Mouse (Mus musculus): ENCODE measurements around the gene Mab21l3.
"Not testable (repeated sequence)": the region's sequence is repeated elsewhere in the genome, so short reads cannot be mapped to it uniquely, and the experiment has no call there.

The Mab21l3 gene

DNA sequence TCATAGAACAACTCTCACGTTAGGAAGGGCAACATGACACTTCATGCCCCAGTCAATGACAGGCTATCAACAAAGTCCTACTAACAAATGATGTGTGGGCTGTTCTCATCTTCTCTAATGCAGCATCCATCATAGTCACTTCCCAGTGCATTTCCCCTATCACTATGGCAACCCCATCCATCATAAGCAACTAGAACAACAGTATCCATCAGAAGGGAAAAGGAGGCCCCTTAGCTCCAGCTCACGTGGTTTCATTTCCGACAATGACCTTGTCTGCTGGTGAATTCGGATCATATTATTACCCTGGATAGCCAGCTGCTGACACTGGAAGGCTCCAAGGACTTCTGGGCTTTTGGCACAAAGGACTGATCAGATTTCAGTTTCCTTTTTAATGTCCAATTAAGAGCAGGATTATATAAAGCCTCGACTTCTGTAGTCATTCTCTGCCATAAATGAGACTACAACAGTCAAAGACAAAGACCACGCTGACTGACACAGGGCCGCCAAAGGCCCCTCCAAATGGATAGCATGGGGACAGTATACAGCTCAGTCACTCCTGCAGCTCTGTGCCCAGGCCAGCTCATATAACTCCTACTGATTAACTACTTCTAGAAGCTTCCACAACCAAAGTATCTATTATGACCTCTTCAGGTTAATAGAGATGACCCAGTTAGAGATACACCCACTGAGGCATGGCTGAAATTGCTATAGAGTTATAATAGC lies 6.2 kb downstream of the Mab21l3 start:
- DNase-seq (ENCODE audit: low spot score): no peak

- no peak for DNase-seq (ENCODE audit: low spot score)
These were observed 9.4 kb downstream of the Mab21l3 start for GRCm38 (mm10) chr3:101839327-101839726.

DNA sequence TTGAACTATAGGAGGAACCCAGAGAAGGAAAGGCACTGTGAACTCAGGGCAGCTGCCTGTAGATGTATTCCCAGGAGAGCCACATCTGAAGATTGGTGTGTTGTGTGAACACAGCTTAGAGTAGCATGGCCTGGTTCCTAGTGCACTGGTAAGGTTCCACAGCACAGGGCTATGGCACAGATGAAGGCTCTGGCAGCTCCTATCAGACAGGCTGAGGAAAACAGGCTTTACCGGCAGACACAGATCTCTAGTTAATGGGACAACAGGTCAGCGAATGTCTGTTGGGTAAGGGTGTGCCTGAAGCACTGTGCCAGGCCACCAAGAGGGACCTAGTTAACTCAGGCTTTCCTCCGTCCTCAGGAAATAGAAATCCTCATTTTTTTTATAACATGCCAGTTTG lies 11.8 kb downstream of the Mab21l3 start:
- DNase-seq (ENCODE audit: low spot score): no peak

DNA sequence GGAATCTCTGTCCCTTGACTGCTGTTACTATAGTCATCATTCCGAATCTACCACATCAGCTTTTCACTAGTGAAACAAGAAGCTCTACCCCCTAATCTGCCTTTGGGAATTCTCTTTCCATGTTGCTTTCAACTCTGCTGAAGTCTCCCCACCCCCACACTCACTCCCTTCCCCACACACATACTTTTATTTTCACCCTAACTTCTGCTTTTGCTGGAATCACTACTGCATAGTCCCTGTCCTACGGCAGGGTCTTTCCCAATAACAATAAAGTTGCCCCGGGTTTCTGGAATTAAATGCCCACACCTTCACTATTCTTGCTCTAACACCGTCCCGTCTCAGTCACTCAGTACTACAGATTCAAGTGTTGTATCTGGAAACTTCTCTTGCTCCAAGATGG lies 12.2 kb downstream of the Mab21l3 start:
- no peak for DNase-seq (ENCODE audit: low spot score)

DNA sequence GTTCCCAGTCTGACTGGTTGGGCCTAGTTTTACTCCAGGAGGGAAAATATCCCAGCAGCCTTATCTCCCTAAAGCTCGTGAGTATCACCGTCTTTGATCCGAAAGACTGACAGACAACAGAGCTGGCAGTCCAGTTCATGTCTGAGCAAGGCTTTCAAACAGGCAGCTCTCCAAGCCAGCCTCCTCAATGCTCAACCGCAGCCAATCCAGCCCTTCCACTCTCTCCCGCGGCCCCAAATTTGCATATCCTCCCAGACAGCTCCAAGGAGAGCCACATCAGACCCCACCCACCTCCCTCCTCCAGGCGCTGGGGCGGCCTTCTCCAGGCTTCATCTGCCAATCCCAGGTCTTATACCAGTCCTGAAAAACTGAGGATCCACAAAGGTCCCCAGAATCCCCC lies 12.7 kb downstream of the Mab21l3 start:
- peak; percentile 83 for DNase-seq (ENCODE audit: low spot score)

GRCm38 (mm10) chr3:101831189-101831858 lies 17.4 kb downstream of the Mab21l3 start:
- peak; percentile 54 for DNase-seq (ENCODE audit: low spot score)

DNA sequence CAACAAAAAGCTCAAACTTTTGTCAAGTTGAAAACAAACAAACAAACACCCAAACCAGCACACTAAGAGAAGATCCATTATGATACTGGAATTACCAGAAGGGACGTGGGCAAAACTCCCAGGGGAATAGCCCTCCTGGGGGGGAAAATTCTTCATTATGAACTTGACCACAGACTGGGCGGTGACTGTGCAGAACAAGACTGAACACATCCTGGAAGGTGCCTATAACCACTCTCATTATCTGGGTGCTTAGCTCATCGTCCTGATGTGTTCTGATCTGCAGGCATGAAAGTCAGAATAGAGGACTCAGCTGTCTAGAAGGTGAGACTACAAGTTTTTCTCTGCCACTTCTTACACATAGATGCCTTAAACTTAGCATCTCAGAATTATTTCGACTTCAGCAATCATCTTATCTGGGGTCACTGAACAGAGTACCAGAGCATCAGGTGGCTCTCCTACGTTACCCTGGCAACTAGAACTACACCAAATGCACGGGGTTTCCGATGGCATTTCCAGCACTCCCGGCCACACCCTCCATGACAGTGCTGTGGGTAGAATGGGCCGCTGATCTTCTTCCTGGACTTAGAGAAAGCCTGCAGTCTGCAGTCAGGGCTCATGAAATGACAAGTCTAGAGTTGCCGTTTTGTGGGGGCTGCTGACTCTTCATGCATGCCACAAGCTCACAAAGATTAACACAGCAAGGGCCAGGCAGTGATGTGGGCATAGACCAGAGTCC lies 18.7 kb downstream of the Mab21l3 start:
- no peak for DNase-seq (ENCODE audit: low spot score)

DNA sequence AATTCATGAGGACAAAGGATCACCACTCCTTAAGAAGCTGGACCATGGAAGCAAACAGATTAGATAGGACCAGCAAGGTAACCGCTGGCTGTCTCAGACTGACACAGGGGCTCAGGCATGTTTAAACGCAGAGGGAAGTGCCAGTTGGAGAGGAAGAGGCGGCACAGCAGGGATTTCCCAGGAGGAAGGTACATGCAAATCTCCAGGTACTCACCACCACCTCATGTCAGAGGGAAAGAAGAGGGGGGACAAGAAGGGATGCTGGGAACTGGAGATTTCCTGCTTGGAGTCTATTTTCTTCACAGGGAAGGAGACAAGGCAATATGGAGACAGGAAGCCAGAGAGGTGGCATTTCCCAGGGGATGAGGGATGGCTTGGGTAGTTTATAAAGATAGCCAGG lies 20.2 kb downstream of the Mab21l3 start:
- DNase-seq (ENCODE audit: low spot score): no peak

DNA sequence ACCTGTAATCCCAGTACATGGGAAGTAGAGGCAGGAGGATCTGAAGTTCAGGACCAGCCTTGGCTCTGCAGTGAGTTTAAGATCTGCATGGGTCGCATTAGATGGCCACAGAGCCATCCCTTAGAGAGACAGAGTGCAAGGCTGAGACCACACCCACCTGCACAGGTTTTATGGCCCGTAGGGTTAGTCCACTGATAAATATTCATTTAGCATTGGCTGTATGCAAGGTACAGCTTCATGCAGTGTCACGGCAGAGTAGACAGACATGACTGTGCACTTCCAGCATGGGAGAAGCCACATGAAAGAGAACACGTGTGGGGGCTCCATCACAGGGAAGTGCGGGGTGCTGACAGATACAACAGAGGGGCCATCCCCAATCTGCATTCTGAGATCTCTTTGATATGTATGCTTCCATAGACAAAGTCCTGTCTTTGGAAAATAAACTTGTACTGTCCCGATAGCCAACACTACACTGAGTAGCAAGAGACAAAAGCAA lies 21.5 kb downstream of the Mab21l3 start:
- DNase-seq (ENCODE audit: low spot score): no peak

DNA sequence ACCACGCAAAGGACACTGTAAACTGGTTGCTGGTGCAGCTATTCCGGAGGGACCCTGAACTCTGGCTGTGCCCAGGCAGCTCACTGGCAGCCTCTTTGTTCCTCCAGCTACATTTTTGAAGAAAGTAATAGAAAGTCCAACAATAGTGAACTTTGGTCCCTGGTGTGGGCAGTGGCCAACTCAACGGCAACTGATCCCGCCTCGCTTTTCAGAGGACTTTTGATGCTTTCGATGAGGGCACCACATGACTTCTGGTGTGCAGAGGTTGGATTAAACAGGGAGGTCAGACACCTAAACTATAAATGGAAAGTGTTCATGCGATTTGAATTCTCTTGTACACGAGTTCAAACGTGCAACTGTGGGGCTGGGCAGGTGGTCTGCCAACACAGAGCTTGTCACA lies 24.4 kb downstream of the Mab21l3 start:
- no peak for DNase-seq (ENCODE audit: low spot score)

DNA sequence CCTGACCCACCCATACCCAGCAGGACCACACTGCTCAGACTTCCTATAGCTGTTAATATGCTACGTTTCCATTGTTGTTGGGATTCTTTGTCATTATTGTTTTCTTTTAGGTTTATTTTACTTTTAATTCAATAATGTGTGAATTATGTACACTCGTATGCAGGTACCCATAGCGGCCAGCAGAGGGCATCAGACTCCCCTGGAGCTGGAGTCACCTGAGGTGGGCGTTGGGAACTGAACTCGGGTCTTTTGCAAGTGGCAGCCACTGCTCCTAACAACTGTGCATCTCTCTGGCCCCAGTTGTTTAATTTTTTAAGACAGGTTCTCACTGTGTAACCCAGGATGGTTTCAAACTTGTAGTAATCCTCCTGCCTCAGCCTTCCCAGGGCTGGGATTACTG lies 26.7 kb downstream of the Mab21l3 start:
- DNase-seq (ENCODE audit: low spot score): no peak

DNA sequence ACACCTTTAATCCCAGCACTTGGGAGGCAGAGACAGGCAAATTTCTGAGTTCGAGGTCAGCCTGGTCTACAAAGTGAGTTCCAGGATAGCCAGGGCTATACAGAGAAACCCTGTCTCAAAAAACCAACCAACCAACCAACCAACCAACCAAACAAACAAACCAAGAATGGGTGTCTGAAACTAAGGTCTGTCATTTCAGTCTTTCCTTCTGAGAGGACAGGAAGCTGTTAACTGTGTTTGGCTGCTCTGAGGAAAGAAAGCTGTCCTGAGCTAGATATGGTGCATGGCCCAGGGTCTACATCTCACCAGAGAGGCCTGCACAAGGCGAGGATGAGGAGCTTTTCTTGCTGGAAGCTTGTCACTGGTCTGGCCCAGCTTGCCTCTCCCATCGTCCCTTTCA lies 28.1 kb downstream of the Mab21l3 start:
- DNase-seq (ENCODE audit: low spot score): not testable (repeated sequence)

- DNase-seq (ENCODE audit: low spot score): no peak
These were observed 32.8 kb downstream of the Mab21l3 start for GRCm38 (mm10) chr3:101816006-101816405.

DNA sequence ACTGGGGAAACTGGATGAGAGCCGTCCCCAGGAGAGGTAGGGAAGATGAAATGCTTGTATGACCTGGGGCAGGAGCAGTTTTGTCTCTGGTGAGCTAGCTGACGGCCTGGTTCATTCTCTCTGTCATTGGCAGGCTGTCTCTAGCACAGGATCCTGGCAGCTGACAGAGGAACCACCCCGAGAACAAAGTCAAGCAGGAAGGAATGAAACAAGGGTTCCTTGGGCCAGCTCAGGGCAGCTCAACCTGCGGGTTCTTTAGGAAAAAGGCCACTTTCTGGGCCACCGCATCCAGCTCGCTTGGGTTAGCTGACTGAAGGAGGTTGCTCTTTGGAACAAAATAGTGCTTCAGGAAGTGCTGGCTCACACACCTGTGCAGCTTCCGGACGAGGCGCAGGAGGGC lies 34.0 kb downstream of the Mab21l3 start:
- no peak for DNase-seq (ENCODE audit: low spot score)

- DNase-seq (ENCODE audit: low spot score): peak; percentile 57
These were observed 36.3 kb downstream of the Mab21l3 start for GRCm38 (mm10) chr3:101812341-101812962.

DNA sequence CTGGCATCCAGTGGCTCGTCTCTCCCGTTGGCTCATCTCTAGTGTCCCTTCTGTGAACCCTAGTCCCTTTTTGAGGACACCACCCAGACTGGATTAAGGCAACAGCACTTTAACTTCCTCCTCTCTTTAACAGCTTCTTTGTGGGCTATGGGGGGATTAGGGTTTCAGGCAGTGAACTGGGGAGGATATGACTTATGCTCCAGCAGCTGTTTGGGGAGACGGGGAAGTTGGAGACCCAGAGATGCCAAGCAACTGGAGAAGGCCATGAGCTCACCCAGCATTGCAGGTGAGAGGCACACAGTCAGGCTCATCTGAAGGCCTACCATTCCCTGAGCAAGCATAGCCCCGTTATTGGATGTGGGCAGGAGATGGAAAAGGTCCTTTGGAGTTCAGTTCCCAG lies 36.8 kb downstream of the Mab21l3 start:
- DNase-seq (ENCODE audit: low spot score): no peak

- DNase-seq (ENCODE audit: low spot score): no peak
These were observed 41.1 kb downstream of the Mab21l3 start for GRCm38 (mm10) chr3:101807646-101808045.

GRCm38 (mm10) chr3:101806941-101807340 lies 41.8 kb downstream of the Mab21l3 start:
- DNase-seq (ENCODE audit: low spot score): peak; percentile 27

DNA sequence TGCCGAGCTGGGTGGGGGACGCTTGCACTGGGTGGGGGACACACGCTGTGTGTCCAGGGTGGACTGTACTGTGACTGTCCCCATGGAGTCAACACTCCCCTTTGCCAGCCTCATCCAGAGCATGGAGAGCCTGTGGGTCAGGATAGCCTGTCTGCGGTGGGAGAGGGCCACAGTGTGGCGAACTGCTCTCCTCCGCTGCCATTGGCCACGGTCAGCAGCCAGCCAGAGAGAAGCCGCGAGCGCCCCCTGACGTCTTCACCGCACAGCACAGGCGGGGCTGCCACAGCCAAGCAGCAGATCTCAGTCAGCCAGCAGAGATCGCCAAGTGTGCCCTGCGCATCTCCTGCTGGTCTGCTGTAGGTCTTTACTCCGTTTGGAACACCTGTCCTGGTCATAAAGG lies 42.6 kb downstream of the Mab21l3 start:
- DNase-seq (ENCODE audit: low spot score): peak; percentile 90

GRCm38 (mm10) chr3:101805562-101806004 lies 43.2 kb downstream of the Mab21l3 start:
- DNase-seq (ENCODE audit: low spot score): peak; percentile 37

DNA sequence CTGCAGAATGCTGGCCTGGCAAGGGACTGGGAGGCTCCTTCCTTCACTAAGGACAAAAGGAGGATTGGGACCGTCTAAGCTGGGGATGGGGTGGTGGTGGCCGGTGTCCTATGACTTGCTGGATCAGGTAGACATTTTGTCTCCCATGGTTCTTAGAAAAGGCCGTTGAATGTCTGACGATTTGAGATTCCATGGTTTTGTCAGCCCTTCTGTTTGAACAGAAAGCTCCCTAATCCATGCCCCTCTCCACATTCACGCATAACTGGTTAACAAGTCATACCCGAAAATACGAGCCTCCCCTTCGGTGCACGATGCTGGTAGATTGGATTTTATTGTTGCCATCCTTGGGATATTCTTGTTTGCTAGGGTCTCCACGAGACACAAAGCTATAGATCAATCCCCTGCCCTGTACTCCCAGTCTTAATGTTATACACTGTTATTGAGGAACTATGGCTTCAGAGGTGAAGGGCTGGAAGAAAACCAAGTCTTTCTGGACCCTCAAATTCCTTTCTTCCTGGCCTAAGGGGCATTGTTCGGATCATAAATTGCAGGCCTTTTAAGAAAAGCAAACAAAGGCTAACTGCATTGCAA lies 43.7 kb downstream of the Mab21l3 start:
- DNase-seq (ENCODE audit: low spot score): no peak

- no peak for DNase-seq (ENCODE audit: low spot score)
These were observed 44.4 kb downstream of the Mab21l3 start for GRCm38 (mm10) chr3:101804331-101804730.

All from lung, postnatal 25 days (tissue).